Mouse (Mus musculus) midbrain, embryonic 10.5 days (tissue): Measurements from ENCODE around the gene Zfp784. TPM values are rescaled to one million over a fixed set of nuclear protein-coding genes. Genes with fewer than 3 reads are reported as not detected.
"Not testable (repeated sequence)": the region's sequence is repeated elsewhere in the genome, so short reads cannot be mapped to it uniquely, and the experiment has no call there.

ENCODE experiments used
- DNase-seq: peaks from one replicate; pipeline ENCODE4 v3.0.0-alpha.2; 2017; ENCODE audit warnings: low spot score
- H3K27ac ChIP-seq: fragments of 300-500 bp; sonication (generic); replicated peaks from 2 replicates; pipeline ENCODE4 v1.5.1; 2016; ENCODE audit warnings: mild to moderate bottlenecking
- H3K27me3 ChIP-seq: fragments of 300-500 bp; sonication (generic); 2 replicates; pipeline ENCODE4 v1.6.1; 2016; ENCODE audit warnings: low read depth, mild to moderate bottlenecking; ENCODE audit not compliant: poor library complexity, severe bottlenecking
- H3K36me3 ChIP-seq: fragments of 300-500 bp; sonication (generic); 2 replicates; pipeline ENCODE4 v1.6.1; 2016; ENCODE audit warnings: mild to moderate bottlenecking, moderate library complexity
- H3K4me1 ChIP-seq: fragments of 300-500 bp; sonication (generic); 2 replicates; pipeline ENCODE4 v1.6.1; 2016
- H3K4me3 ChIP-seq: fragments of 300-500 bp; sonication (generic); 2 replicates; pipeline ENCODE4 v1.5.1; 2016; ENCODE audit warnings: mild to moderate bottlenecking, moderate library complexity
- H3K9me3 ChIP-seq: fragments of 300-500 bp; sonication (generic); replicated peaks from 2 replicates; pipeline ENCODE4 v1.6.1; 2016; ENCODE audit warnings: mild to moderate bottlenecking
- WGBS: fragments of 180-500 bp; shearing (Covaris S2); methylation state at CpG from one replicate; pipeline ENCODE4 v1.1.7; 2016; 5-methylcytosine and 5-hydroxymethylcytosine counted together
- polyA plus RNA-seq: library from polyadenylated mRNA; unstranded; fragments of >200 nt; fragmentation: Nextera tagmentation; extraction: Ambion mirVana; gene quantifications from 2 replicates; pipeline ENCODE4 v1.2.1, GENCODE M21; 2016

The Zfp784 gene
- polyA plus RNA-seq, 1 experiment from 2014 or later, result 2.8 TPM

DNA sequence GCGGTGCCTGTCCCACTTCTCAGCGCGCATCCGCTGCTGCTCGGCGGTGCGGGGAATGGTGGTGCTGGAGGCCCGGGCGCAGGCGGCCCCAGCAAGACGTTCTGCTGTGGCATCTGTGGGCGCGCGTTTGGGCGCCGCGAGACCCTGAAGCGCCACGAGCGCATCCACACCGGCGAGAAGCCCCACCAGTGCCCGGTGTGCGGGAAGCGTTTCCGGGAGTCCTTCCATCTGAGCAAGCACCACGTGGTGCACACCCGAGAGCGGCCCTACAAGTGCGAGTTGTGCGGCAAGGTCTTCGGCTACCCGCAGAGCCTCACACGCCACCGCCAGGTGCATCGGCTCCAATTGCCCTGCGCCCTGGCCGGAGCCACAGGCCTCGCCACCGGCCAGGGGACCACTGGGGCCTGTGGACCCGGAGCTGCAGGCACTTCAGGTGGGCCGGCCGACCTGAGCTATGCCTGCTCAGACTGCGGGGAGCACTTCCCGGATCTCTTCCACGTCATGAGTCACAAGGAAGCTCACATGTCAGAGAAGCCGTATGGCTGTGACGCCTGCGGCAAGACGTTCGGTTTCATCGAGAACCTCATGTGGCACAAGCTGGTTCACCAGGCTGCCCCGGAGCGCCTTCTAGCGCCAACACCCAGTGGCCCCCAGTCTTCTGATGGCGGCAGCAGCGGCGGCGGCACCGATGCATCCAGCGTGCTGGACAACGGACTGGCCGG lies 7.5 kb downstream of the Zfp784 start:
- Histone ChIP-seq H3K36me3 (peaks cover 99% of the 10 kb centered on the region), H3K27ac (no peak overlapping the region), H3K4me3 (peak overlapping the region; percentile 27), H3K27me3 (peaks cover 16% of the 10 kb centered on the region), H3K9me3 (peaks cover 44% of the 10 kb centered on the region), H3K4me1 (no peaks in the 10 kb centered on the region)
- no peak for DNase-seq
- 84% methylated on average over 63 of the region's 63 CpGs for WGBS

DNA sequence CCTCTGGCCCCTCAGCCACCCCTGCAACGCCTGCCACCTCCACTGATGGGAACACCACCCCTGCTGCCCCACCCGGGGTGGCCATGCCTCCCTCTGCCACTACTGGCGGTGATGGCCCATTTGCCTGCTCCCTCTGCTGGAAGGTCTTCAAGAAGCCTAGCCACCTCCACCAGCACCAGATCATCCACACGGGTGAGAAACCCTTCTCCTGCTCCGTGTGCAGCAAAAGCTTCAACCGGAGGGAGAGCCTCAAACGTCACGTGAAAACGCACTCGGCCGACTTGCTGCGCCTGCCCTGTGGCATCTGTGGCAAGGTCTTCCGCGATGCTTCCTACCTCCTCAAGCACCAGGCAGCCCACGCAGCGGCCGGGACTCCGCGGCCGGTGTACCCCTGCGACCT lies 8.3 kb downstream of the Zfp784 start:
- Histone ChIP-seq H3K4me1 (no peaks in the 10 kb centered on the region), H3K27ac (no peak overlapping the region), H3K9me3 (peaks cover 41% of the 10 kb centered on the region), H3K4me3 (peak overlapping the region; percentile 27; the same call in 1 of the 2 replicates), H3K36me3 (peaks cover 99% of the 10 kb centered on the region), H3K27me3 (peaks cover 16% of the 10 kb centered on the region)
- WGBS, result 92% methylated on average over 21 of the region's 21 CpGs
- no peak for DNase-seq

DNA sequence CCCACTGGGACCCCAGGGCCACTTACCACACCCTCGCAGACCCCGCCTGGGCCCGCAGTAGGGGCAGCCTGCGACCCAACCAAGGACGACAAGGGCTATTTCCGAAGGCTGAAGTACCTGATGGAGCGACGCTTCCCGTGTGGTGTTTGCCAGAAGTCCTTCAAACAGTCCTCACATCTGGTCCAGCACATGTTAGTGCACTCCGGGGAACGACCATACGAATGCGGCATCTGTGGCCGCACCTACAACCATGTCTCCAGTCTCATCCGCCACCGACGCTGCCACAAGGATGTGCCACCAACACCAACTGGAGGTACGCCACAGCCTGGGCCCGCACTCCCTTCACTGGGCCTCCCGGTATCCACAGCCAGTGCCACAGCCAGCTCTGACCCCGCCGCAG lies 8.7 kb downstream of the Zfp784 start:
- H3K36me3 ChIP-seq, result peaks cover 99% of the 10 kb centered on the region
- no peak overlapping the region for H3K27ac ChIP-seq
- H3K4me1 ChIP-seq, result no peaks in the 10 kb centered on the region
- no peak overlapping the region for H3K4me3 ChIP-seq
- H3K27me3 ChIP-seq, result peaks cover 16% of the 10 kb centered on the region
- DNase-seq, result no peak
- H3K9me3 ChIP-seq, result peaks cover 41% of the 10 kb centered on the region
- whole genome bisulfite sequencing, result 95% methylated on average over 22 of the region's 22 CpGs

DNA sequence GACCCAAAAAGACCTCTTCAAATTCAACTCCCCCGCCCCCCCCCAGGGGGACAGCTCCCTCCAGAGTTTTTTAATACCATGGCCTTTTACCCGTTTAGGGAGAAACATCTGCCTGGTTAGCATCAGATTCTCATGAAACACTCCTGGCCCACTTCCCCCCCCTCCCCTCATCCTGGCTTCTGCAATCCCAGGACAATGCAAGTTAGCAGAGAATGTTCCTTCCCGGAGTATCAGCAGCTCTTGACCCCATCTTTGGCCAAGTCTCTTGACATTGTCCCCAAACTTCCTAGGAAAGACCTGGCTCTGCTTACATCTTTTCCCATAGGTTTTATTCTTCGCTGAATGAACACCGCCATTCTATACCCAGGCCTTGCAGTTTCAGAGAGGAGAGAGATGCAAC lies 17.0 kb downstream of the Zfp784 start:
- Histone ChIP-seq H3K27ac (peak overlapping the region; percentile 96), H3K9me3 (no peaks in the 10 kb centered on the region), H3K27me3 (no peaks in the 10 kb centered on the region), H3K36me3 (peaks cover 61% of the 10 kb centered on the region), H3K4me3 (peak overlapping the region; percentile 93), H3K4me1 (peaks cover 25% of the 10 kb centered on the region)
- 57% methylated on average over 5 of the region's 5 CpGs for WGBS
- no peak for DNase-seq

DNA sequence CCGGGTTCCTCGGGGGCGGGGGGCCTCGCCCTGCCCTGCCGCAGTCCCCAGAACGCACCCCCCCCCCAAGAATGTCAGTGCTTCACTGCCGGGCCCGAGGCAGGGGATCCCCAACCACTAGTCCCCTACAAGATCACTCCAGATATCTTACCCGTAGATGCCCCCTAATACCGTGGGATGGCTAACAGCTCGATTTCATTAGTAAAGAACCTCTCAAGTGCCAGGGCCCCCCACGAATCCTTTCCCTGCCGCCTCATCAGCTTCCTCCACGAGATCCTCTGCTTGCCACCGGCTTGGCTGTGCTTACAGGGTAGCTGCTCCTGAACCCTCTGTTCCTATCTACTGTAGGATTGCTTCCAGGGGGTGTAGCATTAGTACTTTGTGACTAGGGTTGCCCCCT lies 17.6 kb downstream of the Zfp784 start:
- 1% methylated on average over 13 of the region's 15 CpGs for WGBS
- Histone ChIP-seq H3K27me3 (no peaks in the 10 kb centered on the region), H3K4me1 (peaks cover 30% of the 10 kb centered on the region), H3K27ac (peak overlapping the region; percentile 96), H3K9me3 (no peaks in the 10 kb centered on the region), H3K4me3 (peak overlapping the region; percentile 93), H3K36me3 (peaks cover 56% of the 10 kb centered on the region)
- DNase-seq, result no peak

DNA sequence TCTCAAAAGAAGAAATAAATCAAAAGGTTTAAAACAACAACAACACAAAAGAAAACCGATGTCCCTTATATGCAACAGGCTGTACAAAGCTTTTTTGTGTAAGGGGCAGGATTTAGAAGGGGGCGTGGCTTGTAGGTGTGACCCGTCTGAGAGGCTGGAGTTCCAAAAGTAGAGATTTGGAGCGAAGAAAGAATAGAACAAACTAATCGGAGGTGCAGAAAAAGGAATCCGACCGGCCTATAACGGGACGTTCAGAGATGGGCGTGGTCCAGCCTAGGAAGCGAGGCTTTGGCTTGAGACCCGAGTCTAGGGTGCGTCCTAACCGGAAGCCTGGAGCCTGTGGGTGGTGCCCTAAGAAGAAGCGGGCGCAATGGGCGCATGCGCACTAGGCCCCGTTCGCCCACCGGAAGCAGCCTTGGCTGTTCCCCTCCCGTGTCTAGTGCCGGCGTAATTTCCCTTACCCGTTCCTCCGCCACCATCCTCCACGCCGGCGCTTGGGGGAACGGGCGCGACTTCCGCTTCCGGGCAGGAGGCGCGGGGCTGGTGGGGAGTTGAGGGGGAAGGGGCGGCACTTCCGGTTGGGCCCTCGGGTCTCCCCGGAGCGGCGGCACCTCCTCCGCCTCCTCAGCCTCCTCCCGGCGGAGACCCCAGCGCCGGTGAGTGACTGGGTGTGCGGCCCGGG lies 18.1 kb downstream of the Zfp784 start, which contains the start of the genes Zfp865 and Ccdc106:
TSS of gene Zfp865 (plus strand) at position 377 of the 682 bp plus-strand sequence.
TSS of gene Ccdc106 (plus strand) at position 554 of the 682 bp plus-strand sequence.
- H3K9me3 ChIP-seq, result no peaks in the 10 kb centered on the region
- peak; percentile 100 for DNase-seq
- peak within 1 kb of the TSS; percentile 96 for H3K27ac ChIP-seq
- peak within 1 kb of the TSS; percentile 93 for H3K4me3 ChIP-seq
- no peaks in the 10 kb centered on the region for H3K27me3 ChIP-seq
- WGBS, result under 1% methylated on average over 49 of the region's 49 CpGs
- peaks cover 31% of the 10 kb centered on the region for H3K4me1 ChIP-seq
- peaks cover 51% of the 10 kb centered on the region for H3K36me3 ChIP-seq

DNA sequence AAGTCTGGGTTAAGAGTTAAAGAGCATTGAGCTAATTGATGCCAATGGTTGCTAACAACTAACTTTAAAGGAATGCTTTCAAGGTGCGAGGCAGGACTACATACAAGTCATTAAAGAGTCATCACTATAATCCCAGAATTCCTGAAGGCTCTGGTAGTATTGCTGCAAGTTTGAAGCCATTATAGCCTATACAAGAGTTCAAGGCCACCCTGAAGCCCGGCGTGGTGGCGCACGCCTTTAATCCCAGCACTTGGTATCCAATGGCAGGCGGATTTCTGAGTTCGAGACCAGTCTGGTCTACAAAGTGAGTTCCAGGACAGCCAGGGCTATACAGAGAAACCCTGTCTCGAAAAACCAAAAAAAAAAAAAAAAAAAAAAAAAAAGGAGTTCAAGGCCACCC lies 18.7 kb downstream of the Zfp784 start:
- 34% methylated on average over 8 of the region's 8 CpGs for WGBS
- Histone ChIP-seq H3K36me3 (peaks cover 46% of the 10 kb centered on the region), H3K27ac (peak overlapping the region; percentile 96), H3K4me3 (peak overlapping the region; percentile 93), H3K4me1 (peaks cover 31% of the 10 kb centered on the region)
- not testable (repeated sequence) for H3K27me3 ChIP-seq, DNase-seq, H3K9me3 ChIP-seq

DNA sequence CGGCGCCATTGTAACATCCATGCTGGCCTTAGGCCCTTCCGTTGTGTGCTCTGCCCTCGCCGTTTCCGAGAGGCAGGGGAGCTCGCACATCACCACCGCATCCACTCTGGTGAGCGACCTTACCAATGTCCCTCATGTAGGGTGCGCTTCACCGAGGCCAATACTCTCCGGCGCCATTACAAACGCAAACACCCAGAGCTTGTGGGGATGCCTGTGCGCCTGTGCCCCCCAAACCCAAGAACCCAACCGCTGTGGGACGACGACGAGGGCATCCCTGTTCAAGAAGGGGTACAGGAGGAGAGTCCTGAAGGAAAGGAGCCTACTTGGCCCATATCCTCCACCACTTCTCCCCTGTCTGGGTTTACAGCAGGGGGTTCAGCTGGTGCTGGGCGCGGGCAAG lies 20.3 kb downstream of the Zfp784 start:
- Histone ChIP-seq H3K4me3 (no peak overlapping the region; the same call in 1 of the 2 replicates), H3K9me3 (no peaks in the 10 kb centered on the region), H3K36me3 (peaks cover 33% of the 10 kb centered on the region), H3K27me3 (no peaks in the 10 kb centered on the region), H3K27ac (no peak overlapping the region), H3K4me1 (peaks cover 38% of the 10 kb centered on the region)
- DNase-seq, result no peak
- WGBS, result 95% methylated on average over 21 of the region's 21 CpGs

DNA sequence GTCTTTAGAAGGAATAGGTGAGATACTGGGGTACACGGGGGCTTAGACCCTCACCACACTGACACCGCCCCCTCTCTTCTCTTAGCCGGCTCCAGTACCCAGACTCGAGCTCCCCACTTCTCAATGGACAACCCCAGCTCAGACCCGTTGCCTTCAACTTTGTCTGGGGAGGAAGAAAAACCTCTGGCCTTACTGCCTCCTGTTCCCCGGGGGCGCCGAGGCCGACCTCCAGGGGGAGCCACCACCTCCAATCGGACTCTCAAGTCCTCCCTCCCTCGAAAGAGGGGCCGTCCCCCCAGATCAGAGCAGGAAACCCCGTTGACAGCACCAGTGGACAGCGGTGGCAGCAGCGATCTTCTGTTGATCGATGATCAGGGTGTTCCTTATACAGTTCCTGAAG lies 20.9 kb downstream of the Zfp784 start:
- no peak for DNase-seq
- Histone ChIP-seq H3K36me3 (peaks cover 33% of the 10 kb centered on the region), H3K9me3 (no peaks in the 10 kb centered on the region), H3K4me1 (peaks cover 35% of the 10 kb centered on the region), H3K27ac (no peak overlapping the region), H3K27me3 (no peaks in the 10 kb centered on the region), H3K4me3 (no peak overlapping the region; the same call in 1 of the 2 replicates)
- WGBS, result 87% methylated on average over 16 of the region's 16 CpGs

DNA sequence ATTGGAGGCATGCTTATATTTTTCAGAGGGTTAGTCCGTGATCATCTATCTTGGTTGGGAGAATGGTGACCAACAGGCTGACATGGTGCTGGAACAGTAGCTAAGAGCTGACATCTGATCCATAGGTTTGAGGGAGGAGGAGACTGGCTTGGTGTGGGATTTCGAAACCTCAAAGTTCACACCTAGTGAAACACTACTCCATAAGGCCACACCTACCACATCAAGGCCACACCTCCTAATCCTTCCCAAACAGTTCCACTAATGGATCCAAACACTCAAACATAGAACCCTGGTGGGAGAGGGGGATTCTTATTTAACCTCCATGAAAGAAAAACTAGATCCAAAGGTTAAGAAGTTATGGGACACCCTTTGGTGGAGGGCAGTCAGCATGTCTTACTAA lies 21.3 kb downstream of the Zfp784 start:
- 100% methylated on average over 2 of the region's 2 CpGs for WGBS
- Histone ChIP-seq H3K27me3 (no peaks in the 10 kb centered on the region), H3K4me3 (no peak overlapping the region)

DNA sequence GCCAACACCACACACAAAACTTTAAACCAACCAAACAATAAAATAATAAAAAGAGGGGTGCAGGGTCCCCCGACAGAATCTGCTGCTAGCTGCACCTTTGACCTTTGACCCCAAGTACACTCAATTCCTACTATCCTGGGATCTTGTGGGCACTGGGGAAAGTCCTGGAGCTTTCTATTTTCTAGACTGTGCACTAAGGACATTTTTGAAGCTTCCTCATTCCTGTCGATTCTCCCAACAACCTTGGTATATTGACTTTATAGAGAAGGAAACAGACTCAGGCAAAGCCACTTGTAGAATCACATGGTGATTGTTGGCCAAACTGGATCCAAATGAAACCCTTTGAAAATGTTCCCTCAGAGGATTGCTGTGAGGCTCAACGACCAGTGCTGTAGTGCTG lies 22.2 kb downstream of the Zfp784 start:
- no peaks in the 10 kb centered on the region for H3K27me3 ChIP-seq
- H3K9me3 ChIP-seq, result no peaks in the 10 kb centered on the region
- peak overlapping the region; percentile 77 for H3K4me3 ChIP-seq
- no peak for DNase-seq
- H3K27ac ChIP-seq, result peak overlapping the region; percentile 99
- H3K36me3 ChIP-seq, result peaks cover 35% of the 10 kb centered on the region
- H3K4me1 ChIP-seq, result peaks cover 23% of the 10 kb centered on the region
- whole genome bisulfite sequencing, result 72% methylated on average over 3 of the region's 3 CpGs

More for the DNA sequence above, 21.3 kb downstream of the Zfp784 start:
- Histone ChIP-seq H3K36me3 (peaks cover 33% of the 10 kb centered on the region), H3K27ac (no peak overlapping the region), H3K4me1 (peaks cover 31% of the 10 kb centered on the region), H3K9me3 (no peaks in the 10 kb centered on the region)
- no peak for DNase-seq

DNA sequence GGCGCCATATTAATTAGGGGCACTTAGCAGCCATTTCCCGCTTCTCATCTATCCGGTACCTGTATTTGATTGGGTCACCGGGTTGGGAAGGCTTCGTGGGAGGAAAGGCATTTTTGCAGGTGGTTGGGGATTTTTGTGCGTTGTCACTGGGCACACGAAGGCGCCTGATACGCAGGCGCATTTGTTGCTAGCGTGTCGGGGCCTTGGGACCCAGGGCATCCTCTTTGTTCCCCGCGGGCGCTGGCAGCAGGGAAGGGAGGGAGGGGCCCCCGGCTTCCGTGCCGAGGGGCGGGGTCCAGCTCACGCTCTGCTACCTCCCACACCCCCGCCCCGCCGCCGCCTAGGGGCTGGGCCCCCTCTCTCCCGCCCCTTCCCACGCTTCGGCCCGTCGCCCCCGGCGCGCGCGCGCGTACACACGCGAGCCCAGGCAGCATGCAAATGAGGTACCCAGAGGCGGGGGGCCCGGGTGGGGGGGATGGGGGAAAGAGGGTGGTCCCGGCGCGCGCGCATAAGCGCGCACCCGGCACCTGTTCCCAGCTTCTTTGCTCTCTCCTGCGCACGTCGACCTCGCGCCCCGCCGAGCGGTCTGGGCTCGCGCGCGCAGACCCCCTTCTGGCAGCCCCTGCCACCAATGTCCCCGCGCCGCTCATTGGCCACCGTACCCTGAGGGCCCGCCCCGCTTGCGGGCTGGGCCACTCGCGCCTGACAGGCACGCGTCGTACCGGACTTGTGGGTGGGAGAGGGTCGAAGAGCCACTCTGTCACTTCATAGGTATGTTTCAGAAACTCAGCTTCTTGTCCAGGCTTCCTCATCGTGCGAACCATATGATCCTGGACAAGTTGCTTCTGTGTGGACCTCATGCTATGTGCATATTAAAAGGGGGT lies 22.9 kb downstream of the Zfp784 start, which contains the start of gene Gm44973:
TSS of gene Gm44973 (plus strand) at position 379 of the 884 bp plus-strand sequence.
- H3K27ac ChIP-seq, result peak within 1 kb of the TSS; percentile 99
- peaks cover 42% of the 10 kb centered on the region for H3K36me3 ChIP-seq
- peak; percentile 98 for DNase-seq
- WGBS, result under 1% methylated on average over 65 of the region's 76 CpGs
- peaks cover 20% of the 10 kb centered on the region for H3K4me1 ChIP-seq
- no peaks in the 10 kb centered on the region for H3K9me3 ChIP-seq
- peak within 1 kb of the TSS; percentile 77 for H3K4me3 ChIP-seq
- H3K27me3 ChIP-seq, result no peaks in the 10 kb centered on the region
